Mouse (Mus musculus) common myeloid progenitor, adult 5-6 weeks (primary cell): ENCODE measurements at regions not wholly inside any gene's neighbourhood (a gene's known extent, or its start where the extent isn't known, plus 50 kb on each side); places are given as distances from the start of the nearest gene placed in this dataset.

ENCODE experiments used
- ATAC-seq: replicated peaks from 2 replicates; pipeline ENCODE4 v1.8.0; 2016; ENCODE audit warnings: low read depth, mild to moderate bottlenecking, moderate TSS enrichment, inconsistent platforms; ENCODE audit not compliant: poor library complexity, severe bottlenecking

GRCm38 (mm10) chr1:41055761-41056160, 250.4 kb downstream of the Tmem182 start:
- no peak for ATAC-seq

DNA sequence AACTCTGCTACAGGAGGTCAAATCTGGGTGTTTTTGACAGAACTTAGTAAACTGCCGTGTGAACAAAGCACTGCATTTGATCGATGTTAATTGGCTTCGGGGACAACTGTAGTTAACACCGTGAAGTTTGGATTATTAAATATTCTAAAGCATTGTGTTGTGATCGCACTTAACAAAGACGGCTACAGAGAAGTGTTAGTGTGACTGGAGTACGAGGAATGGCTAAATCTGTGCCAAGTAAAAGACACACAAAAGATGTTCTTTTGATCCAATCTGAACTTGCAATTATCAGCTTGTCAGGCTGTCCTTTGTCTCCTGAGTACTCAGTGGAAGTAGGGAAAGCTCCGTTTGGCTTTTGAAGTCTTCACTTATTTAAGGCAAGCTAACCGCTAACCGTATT, 259.7 kb downstream of the Tmem182 start:
- ATAC-seq: no peak

DNA sequence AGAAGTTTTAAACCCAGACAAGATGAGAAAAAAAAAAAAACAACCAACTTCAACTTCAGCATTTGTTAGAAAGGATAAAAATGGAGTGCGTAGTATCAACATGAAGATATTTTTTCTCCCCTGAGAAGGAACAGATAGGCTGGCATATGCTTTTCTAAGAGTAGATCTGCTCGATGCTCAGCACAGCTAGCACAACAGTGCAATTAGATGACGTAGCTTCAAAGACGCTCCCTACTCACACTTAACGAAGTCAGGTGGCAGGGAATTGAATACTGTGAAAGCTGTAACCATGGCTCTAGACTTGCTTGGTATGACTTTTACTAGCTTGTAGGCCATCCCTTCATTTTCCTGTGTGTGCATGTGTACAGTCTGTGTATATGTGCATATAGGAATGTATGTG, 299.5 kb downstream of the Tmem182 start:
- ATAC-seq: no peak

DNA sequence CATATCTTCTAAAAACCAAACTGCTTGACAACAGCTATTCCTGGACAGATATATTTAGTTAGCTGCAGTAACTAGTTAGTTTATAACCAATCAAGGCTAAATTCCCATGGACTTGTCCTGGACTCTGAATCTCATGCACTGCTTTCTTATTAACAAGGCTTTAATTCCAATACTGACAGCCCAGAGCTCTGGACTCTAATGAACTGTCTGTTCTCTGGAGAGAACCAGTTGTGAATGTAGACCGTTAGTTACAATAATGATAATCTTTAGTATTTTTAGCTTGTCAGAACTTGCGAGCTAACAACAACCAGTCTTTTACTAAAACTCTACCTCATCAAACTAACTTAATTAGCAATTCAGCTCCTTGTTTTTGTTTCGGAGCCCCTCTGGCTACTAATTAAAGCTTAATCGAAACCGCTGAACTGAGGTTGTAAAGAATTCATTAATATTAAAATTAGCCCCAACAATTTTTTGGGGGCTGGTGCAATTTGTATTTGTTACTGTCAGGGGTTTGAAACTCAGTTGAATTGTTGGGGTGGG, 316.3 kb downstream of the Tmem182 start:
- no peak for ATAC-seq

- no peak for ATAC-seq
Measured at GRCm38 (mm10) chr1:41131410-41131809, 326.0 kb downstream of the Tmem182 start.

GRCm38 (mm10) chr1:41133143-41133542, 327.7 kb downstream of the Tmem182 start:
- ATAC-seq: no peak

- no peak for ATAC-seq
Measured at GRCm38 (mm10) chr1:41133946-41134345, 328.5 kb downstream of the Tmem182 start.

GRCm38 (mm10) chr1:41139725-41140124, 334.3 kb downstream of the Tmem182 start:
- no peak for ATAC-seq

DNA sequence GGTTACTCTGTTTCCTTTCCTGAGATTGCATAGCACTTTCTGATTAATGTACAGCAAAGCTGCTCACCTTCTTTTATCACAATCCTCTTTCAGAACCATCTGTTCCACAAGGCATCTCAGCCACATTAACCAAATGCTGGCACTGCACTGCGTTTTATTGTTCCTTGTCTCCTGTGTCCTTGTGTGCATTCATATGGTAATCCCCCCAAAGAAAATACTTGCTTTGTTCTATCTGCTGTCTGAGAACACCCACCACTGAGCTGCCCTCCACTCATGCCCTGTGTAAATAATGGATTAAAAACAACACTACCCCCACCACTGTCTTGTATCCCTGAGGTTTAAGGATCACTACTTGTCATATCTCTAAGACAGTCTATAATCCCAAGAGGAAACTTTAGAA, 335.1 kb downstream of the Tmem182 start:
- no peak for ATAC-seq

DNA sequence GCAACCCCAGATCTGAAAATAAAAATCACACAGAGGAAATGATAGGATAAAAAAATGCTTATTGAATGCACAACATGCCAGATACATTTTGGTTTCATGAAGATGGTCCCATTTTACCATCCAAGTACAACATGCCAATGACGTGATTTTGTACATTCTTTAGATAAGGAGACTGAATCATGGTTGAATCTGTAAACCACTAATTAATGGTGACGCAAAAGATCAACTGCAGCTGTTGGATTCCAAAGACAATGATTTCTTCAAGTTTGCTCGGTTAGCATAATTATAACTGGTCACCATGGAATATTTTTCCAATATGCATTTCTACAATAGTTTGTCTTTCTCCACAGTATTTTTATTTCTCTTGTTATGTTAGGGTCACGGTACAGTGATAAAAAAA, 336.6 kb downstream of the Tmem182 start:
- no peak for ATAC-seq

GRCm38 (mm10) chr1:41152516-41152915, 347.1 kb downstream of the Tmem182 start:
- no peak for ATAC-seq

DNA sequence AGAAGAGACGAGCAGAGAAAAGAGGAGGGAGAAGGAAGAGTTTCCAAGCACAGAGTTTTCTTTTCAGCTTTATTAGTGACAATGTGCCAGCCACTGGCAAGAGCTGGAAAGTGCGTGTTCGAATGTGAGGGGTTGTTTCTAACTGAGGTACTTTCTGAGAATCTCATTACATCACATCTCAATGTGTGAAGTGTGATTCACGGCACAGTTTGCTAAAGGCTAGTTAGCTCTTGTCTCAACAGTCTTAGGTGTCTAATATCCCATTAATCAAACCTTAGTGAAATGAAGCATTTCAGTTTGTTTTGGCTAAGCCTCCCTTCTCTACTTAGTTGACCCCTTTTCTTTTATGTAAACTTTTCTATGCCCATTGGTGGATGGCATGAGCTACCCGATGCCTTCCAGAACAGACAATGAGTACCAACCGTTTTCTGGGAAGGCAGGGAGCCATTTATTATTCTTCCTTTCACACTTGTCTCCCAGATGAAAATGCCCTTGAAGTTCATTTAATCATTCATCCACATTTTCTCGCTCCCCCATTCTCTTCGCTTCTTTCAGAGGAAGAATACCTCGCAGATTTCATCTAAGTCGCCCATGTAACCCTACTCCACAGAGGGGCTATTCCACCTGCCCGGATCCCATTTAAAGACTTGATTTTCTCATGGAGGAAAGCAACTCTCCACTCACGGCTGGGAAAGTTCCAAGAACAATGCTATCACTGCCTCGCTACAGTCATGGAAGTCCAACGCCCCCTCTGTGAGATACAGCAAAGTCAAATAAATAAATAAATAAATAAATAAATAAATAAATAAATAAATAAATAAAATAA, 348.0 kb downstream of the Tmem182 start:
- ATAC-seq: no peak

DNA sequence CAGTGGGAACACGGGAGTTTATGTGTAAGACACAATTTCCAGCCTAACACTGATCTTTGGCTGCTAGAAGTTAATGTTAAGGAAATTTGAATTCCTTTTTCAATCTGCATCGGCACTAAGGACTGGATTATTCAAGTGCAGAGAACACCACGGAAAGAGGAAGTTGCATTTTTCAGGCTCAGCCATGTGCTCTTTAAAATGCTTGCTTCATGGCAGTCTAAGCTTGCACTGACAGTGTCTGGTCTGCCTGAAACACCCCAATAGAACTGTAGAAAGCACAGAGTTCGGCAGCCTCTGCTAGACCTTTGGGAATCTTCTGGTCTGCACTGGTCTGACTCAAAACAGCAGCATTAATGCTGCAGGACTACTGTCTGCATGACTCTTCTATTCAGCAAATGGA, 348.8 kb downstream of the Tmem182 start:
- ATAC-seq: no peak

- ATAC-seq: no peak
Measured at GRCm38 (mm10) chr1:41156946-41157345, 351.5 kb downstream of the Tmem182 start.

GRCm38 (mm10) chr1:41157651-41158513, 352.5 kb downstream of the Tmem182 start:
- ATAC-seq: no peak

- no peak for ATAC-seq
Measured at GRCm38 (mm10) chr1:41165878-41166786, 360.7 kb downstream of the Tmem182 start.

- no peak for ATAC-seq
Measured at GRCm38 (mm10) chr1:41166787-41167420, 361.5 kb downstream of the Tmem182 start.

DNA sequence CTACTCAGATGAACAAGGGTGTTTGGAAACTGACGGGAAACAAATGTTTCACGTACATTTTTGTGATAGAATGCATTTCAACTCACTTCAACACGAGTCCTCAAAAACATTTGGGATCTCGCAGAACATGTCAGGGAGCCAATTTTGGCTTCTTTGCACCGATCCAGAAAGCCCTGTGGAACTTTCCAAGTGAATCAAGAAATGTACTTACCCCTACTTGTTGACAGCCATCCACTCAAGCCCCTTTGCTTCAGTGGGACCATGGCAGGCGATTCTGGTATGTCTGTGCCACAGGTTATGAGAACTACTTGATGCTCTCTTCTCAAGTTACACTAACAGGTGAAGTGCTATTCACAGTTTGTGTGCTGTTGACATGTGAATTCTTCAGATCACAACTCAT, 381.6 kb downstream of the Tmem182 start:
- ATAC-seq: no peak

- no peak for ATAC-seq
Measured at GRCm38 (mm10) chr1:41212876-41213275, 407.5 kb downstream of the Tmem182 start.

DNA sequence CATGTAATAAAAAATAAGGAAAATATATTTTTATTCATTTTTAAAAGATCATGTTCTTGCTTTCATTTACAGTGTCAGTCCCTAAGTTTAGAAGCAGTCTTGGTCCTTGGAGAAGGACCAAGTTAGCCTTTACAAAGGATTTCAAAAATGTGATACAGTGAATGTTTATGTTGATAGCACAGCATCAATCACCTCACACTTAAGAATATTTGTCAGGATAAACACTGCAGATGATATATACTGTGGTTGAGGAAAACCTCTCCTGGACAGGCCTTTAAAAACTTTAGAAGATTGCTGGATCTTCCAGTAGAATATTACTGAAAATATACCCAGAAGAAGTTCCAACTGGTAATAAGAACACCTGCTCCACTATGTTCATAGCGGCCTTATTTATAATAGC, 420.4 kb downstream of the Tmem182 start:
- ATAC-seq: no peak
